Mouse (Mus musculus) megakaryocyte, embryonic 14.5 days (primary cell): Measurements from ENCODE around the gene Gbgt1.

ENCODE experiments used
- FLI1 ChIP-seq: IDR thresholded peaks from 2 replicates; pipeline ENCODE4 v1.6.1; 2012; ENCODE audit warnings: low read length, inconsistent platforms, mixed read lengths
- GATA1 ChIP-seq: IDR thresholded peaks from 3 replicates; pipeline ENCODE4 v1.6.1; 2012; ENCODE audit warnings: mixed read lengths, low read length, inconsistent platforms, borderline replicate concordance

DNA sequence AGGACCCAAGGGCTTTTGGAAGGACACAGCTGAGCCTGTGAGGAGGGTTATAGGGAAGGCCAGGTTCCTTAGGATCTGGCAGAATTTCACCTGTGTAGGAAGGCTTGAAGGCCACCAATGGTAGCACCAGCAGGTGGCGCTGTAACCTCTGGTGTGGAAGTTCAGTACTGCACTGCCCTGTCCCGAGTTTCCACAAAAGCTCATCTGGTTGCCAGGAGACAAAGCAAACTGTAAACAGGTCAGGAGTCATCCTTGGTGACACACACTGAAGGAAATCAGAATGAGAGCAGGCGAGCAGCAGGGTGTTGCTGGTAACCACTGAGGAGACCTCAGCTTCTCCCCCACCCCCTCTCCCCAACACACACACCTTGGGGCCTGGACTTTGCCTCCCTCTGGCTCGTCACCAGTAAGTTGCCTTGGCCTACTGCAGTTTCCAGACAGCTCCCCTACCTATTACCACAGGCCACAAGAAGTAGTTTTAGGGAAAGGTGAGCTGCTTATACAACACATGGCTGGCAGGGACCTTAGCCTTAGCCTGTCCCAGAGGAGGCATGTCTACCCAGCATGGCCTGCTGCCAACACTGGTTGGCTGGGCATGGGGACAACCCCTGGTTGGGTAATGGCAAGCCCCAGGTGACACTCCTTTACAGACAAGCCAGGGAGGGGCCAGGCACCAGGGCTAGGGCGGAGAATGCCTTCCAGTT, 20.7 kb downstream of the Gbgt1 start:
- TF ChIP-seq GATA1 (no peak), FLI1 (no peak)
